Mouse (Mus musculus): Measurements from ENCODE around the gene Alkbh4. TPM values are rescaled to one million over a fixed set of nuclear protein-coding genes. Genes with fewer than 3 reads are reported as not detected.
"Not testable (repeated sequence)": the region's sequence is repeated elsewhere in the genome, so short reads cannot be mapped to it uniquely, and the experiment has no call there.

The Alkbh4 gene
- polyA plus RNA-seq (2012; rRNA removed), result 19.7 and 21.5 TPM in 2 replicates

GRCm38 (mm10) chr5:136135571-136136291 is at the start of gene Alkbh4, which contains the start of gene Lrwd1:
Gene Alkbh4 (plus strand): TSS chr5:136136146.
Gene Lrwd1 (minus strand): TSS chr5:136136074.
- peak; percentile 79 for DNase-seq (ENCODE audit: low read depth, low spot score)
- WGBS, result under 1% methylated on average over 60 of the region's 60 CpGs

GRCm38 (mm10) chr5:136086290-136086689 is 49.7 kb upstream of the Alkbh4 start:
- 88% methylated on average over 8 of the region's 8 CpGs for WGBS
- DNase-seq (ENCODE audit: low read depth, low spot score), result no peak

- WGBS, result 42% methylated on average over 14 of the region's 14 CpGs
- no peak for DNase-seq (ENCODE audit: low read depth, low spot score)
Observed at GRCm38 (mm10) chr5:136088821-136089575, 46.9 kb upstream of the Alkbh4 start.

GRCm38 (mm10) chr5:136091927-136092326 is 44.0 kb upstream of the Alkbh4 start:
- 79% methylated on average over 5 of the region's 5 CpGs for WGBS
- DNase-seq (ENCODE audit: low read depth, low spot score), result no peak

GRCm38 (mm10) chr5:136094249-136095010 is 41.5 kb upstream of the Alkbh4 start:
- DNase-seq (ENCODE audit: low read depth, low spot score), result no peak
- 76% methylated on average over 8 of the region's 8 CpGs for WGBS

GRCm38 (mm10) chr5:136095089-136095488 is 40.9 kb upstream of the Alkbh4 start:
- WGBS, result 81% methylated on average over 7 of the region's 7 CpGs
- DNase-seq (ENCODE audit: low read depth, low spot score), result no peak

- WGBS, result 90% methylated on average over 10 of the region's 10 CpGs
- no peak for DNase-seq (ENCODE audit: low read depth, low spot score)
Observed at GRCm38 (mm10) chr5:136098536-136098935, 37.4 kb upstream of the Alkbh4 start.

- 14% methylated on average over 41 of the region's 41 CpGs for WGBS
- no peak for DNase-seq (ENCODE audit: low read depth, low spot score)
Observed at GRCm38 (mm10) chr5:136102099-136102820, 33.7 kb upstream of the Alkbh4 start.

GRCm38 (mm10) chr5:136104511-136104910 is 31.4 kb upstream of the Alkbh4 start:
- 95% methylated on average over 5 of the region's 5 CpGs for WGBS
- no peak for DNase-seq (ENCODE audit: low read depth, low spot score)

- DNase-seq (ENCODE audit: low read depth, low spot score), result no peak
- WGBS, result 42% methylated on average over 2 of the region's 2 CpGs
Observed at GRCm38 (mm10) chr5:136108486-136108885, 27.5 kb upstream of the Alkbh4 start.

GRCm38 (mm10) chr5:136109042-136109441 is 26.9 kb upstream of the Alkbh4 start:
- DNase-seq (ENCODE audit: low read depth, low spot score), result no peak
- 45% methylated on average over 3 of the region's 3 CpGs for WGBS

GRCm38 (mm10) chr5:136113546-136113945 is 22.4 kb upstream of the Alkbh4 start:
- not testable (repeated sequence) for DNase-seq (ENCODE audit: low read depth, low spot score)
- WGBS, result 50% methylated on average over 4 of the region's 4 CpGs

- peak; percentile 87 for DNase-seq (ENCODE audit: low read depth, low spot score)
- WGBS, result 3% methylated on average over 42 of the region's 42 CpGs
Observed at GRCm38 (mm10) chr5:136115891-136116783, 19.8 kb upstream of the Alkbh4 start, which contains the start of gene Polr2j. Gene Polr2j (plus strand): TSS chr5:136116631.

- WGBS, result under 1% methylated on average over 22 of the region's 22 CpGs
- DNase-seq (ENCODE audit: low read depth, low spot score), result no peak
Observed at GRCm38 (mm10) chr5:136116784-136117112, 19.2 kb upstream of the Alkbh4 start.

GRCm38 (mm10) chr5:136122165-136122564 is 13.8 kb upstream of the Alkbh4 start:
- DNase-seq (ENCODE audit: low read depth, low spot score), result no peak
- WGBS, result 83% methylated on average over 10 of the region's 10 CpGs

GRCm38 (mm10) chr5:136136292-136136990 is 495 bp downstream of the Alkbh4 start:
- under 1% methylated on average over 20 of the region's 20 CpGs for WGBS

GRCm38 (mm10) chr5:136137658-136138274 is 1.8 kb downstream of the Alkbh4 start:
- 45% methylated on average over 13 of the region's 13 CpGs for WGBS
- DNase-seq (ENCODE audit: low read depth, low spot score), result no peak

More at GRCm38 (mm10) chr5:136136292-136136990, 495 bp downstream of the Alkbh4 start:
- no peak for DNase-seq (ENCODE audit: low read depth, low spot score)
